In genomic region chr5:122997205-122998204, GRCm38 (mm10) we compare ENCODE assay signal across 18 mouse cellular contexts. TPM values are rescaled to one million over a fixed set of nuclear protein-coding genes. Genes with fewer than 3 reads are reported as not detected.
DNase-seq lines count a peak whose midpoint lies in the region.
"Had no signal": no experiment of that assay in that cellular context is flagged by ENCODE, and none has a peak within 500 bp of the region (broad histone marks: within the 10 kb centered on the region; RNA-seq: fewer than 3 reads in every experiment).

No protein-coding gene starts in this region.

- intact Hi-C loops in gastrocnemius, postnatal 14 days (cut with DNase I; ENCODE audit: low total_unique reads), result no loop called here

- H3K27me3 ChIP-seq in splenic B cell, adult 2 months (ENCODE audit: control insufficient read depth, insufficient read depth, low read length, poor library complexity, severe bottlenecking), result no peaks in the 10 kb centered on the region
- H3K27me3 ChIP-seq: embryonic facial prominence, embryonic 12.5 days; limb, embryonic 12.5 days; midbrain, embryonic 15.5 days; neural tube, embryonic 13.5 days had no signal

- no peaks in the 10 kb centered on the region for H3K36me3 ChIP-seq in splenic B cell, adult 2 months (ENCODE audit: control insufficient read depth, insufficient read depth, low read length, poor library complexity, severe bottlenecking)
- H3K36me3 ChIP-seq: embryonic facial prominence, embryonic 12.5 days; midbrain, embryonic 15.5 days; neural tube, embryonic 13.5 days had no signal

- DNase-seq in gastrocnemius, postnatal 14 days, result peak; percentile 26
- no peak for DNase-seq in gastrocnemius, postnatal 25 days
- peak; percentile 64 to 69 for DNase-seq in right cerebral cortex, adult 2 months (ENCODE audit: low spot score in 2 of 2)
- no peak for DNase-seq in right cerebral cortex, postnatal 4 days
- peak; percentile 43 to 55 for DNase-seq in cerebellum, postnatal 36 days
- peak; percentile 30 for DNase-seq in splenic B cell, adult 2 months (ENCODE audit: low read depth, low spot score)
- DNase-seq in natural killer cell, adult 2 months (ENCODE audit: low spot score in 2 of 2), result no peak
- no peak for DNase-seq in lung, postnatal 36 days
- DNase-seq: adrenal gland, adult 2 months; gastrocnemius, adult 2 months; kidney, adult 2 months; lung, adult 2 months had no signal

RNA-seq across cellular contexts. Expression of gene Kdm2b, which starts 7.9 kb away (rescaled TPM):
- total RNA-seq in gastrocnemius, postnatal 14 days (2021), result 10 to 100 TPM; 13.4 to 14.4 TPM
- 10 to 100 TPM; 12.8 to 14.3 TPM for total RNA-seq in gastrocnemius, postnatal 25 days (2021)

RNA-seq across cellular contexts. Expression of gene Orai1, which starts 17.4 kb away (rescaled TPM):
- 10 to 100 TPM; 39.5 to 47.6 TPM for total RNA-seq in gastrocnemius, postnatal 14 days (2021)
- total RNA-seq in gastrocnemius, postnatal 25 days (2021), result 10 to 100 TPM; 31.5 to 36.3 TPM

RNA-seq across cellular contexts. Expression of gene Morn3, which starts 49.3 kb away (rescaled TPM):
- total RNA-seq in gastrocnemius, postnatal 14 days (2021), result not detected
- total RNA-seq in gastrocnemius, postnatal 25 days (2021), result not detected
- total RNA-seq: adrenal gland, adult 2 months; gastrocnemius, adult 2 months; heart, postnatal 25 days; hindbrain, postnatal 0 days had no signal

Comparison
In these comparisons a context has a peak if more than half of its experiments do, and no peak if none do; other contexts are left out.
1. DNase-seq: peak in gastrocnemius, postnatal 14 days (single experiment), right cerebral cortex, adult 2 months (2 of 2), cerebellum, postnatal 36 days (2 of 2) and splenic B cell, adult 2 months (single experiment); none in gastrocnemius, postnatal 25 days (single experiment), right cerebral cortex, postnatal 4 days (single experiment), natural killer cell, adult 2 months (0 of 2) and lung, postnatal 36 days (single experiment).